Mouse (Mus musculus): ENCODE measurements around the gene Dda1.

Dda1 gene

DNA sequence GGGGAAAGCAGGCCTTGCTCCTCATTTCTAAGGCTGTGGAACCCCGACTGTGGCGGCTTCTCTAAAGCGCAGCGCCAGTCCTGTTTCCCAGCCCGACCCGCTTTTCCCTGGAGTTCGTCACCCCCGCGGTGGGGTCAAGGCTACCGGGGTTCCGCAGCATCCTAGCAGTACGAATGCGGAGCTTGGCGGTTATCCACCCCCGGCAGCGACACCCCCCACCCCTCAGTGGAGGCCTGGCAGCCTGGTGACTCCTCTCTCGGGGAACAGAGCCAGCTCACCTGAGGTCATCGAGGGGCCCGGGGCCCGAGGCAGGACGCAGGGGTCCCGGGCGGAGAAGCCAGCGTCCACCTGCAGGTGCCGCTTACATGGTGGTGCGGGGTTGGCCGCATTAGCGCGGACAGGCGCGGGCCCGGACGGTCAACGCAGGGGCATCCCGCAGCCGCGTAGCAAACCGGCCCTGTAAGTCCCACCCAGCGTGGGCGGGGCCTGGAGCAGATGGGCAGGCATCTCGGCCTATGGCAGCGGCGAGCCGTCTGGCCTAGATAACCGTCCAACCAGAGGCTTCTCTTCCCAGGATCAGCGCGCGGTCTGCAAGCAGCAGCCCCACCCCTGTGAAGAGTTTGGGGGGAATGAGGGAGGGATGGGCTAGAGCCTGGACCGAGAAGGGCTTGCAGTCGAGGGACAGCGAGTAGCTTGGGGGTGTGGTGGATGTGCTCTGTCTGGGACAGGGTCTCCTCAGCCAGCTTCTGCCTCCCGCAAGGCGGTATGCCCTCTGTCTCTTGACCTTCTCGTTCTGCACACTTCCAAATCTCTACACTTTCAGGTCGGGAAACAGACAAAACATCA lies 5.6 kb upstream of the Dda1 start, which contains the start of gene Abhd8:
TSS of gene Abhd8 (minus strand) at position 468 of the 846 bp plus-strand sequence.
- ChIA-PET CTCF (interaction anchor here in 2 of 4 experiments (0.6 to 2.8 kb wide), 14 partner anchors 12 to 567 kb away, joined by 3 to 16 read pairs (median 5); partner anchors contain the start of genes Rpl18a (in 1 of the 2), Slc27a1 (in 1 of the 2) and Tmem221 (in 1 of the 2)), POLR2A (interaction anchor here (0.7 to 3.2 kb wide), 26 partner anchors 14 to 643 kb away, joined by 3 to 18 read pairs (median 4); partner anchors contain the start of genes Gtpbp3 (in 2 of the 4), Rpl18a (in 2 of the 4), Ankle1 (in 1 of the 4) and Ano8 (in 1 of the 4))

DNA sequence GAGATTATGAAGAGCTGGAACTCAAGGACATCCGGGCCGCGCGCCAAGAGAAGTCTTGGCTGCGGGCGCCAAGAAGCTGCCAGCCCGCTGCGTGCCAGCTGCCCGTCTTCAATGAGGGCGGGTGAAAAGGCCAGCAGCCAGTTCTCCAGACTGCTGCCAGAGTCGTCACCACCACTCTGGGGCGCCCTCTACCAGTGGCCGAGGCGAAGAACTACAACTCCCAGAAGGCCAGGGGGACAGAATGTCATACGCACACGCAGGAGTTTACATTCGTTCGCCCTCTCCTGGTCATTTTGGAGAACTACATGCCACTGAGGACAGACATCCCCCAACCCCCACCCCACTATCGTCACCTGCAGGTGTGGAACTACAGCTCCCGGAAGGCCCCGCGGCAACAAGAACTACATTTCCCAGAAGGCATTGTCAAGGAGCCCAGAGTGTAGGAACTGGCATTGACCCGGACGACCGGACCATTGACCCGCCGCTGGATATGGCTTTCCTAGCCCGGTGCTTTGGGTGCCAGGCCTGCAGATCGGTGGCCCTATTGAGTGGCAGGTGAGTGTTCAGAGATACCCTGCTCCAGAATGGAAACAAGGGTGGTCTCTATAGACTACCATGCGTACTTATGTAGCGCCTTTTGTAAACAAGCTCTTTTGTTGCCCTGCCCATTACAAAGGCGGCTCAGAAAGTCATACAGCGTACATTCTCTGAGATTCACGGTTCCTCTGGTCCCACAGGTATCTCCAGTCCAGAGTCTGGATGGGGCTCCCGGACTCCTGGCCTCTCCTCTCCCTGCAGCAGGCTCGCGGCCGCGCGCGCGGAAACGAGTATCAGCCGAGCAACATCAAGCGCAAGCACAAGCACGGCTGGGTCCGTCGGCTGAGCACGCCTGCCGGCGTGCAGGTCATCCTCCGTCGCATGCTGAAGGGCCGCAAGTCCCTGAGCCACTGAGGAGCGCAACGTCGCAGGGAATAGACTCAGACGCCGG lies 4.2 kb upstream of the Dda1 start, which contains the start of gene Mrpl34:
TSS of gene Mrpl34 (plus strand) at position 447 of the 988 bp plus-strand sequence.
- ChIA-PET CTCF (interaction anchor here (0.6 to 2.8 kb wide), 47 partner anchors 10 to 821 kb away, joined by 3 to 16 read pairs (median 4); partner anchors contain the start of genes Arrdc2 (in 1 of the 4), Ccdc194 (in 1 of the 4), Gtpbp3 (in 1 of the 4) and Ocel1 (in 1 of the 4)), POLR2A (interaction anchor here (0.5 to 3.2 kb wide), 51 partner anchors 9 to 672 kb away, joined by 3 to 18 read pairs (median 4); partner anchors contain the start of genes Arrdc2 (in 2 of the 4), Gtpbp3 (in 2 of the 4), Rpl18a (in 2 of the 4) and Ankle1 (in 1 of the 4))

DNA sequence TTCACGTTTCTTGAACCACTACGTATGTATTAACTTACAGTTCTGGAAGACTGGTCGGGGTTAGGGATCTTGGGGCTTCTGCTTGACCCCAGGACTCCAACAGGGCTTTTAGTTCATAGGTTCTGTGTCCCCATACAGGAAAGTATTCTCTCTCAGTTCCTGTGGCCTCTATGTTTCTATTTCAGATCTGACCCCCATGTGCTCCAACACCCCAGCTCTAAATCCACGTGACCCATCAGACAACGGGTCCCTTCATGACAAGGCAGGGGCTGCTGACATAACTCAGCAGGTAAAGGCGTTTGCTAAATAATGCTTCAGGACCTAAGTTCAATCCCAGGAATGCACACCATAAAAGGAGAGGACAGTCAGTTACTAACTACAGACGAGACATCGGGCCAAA lies 3.3 kb upstream of the Dda1 start:
- ChIA-PET POLR2A (interaction anchor here in 3 of 4 experiments (1.1 to 3.2 kb wide), 11 partner anchors 12 to 104 kb away, joined by 3 to 18 read pairs (median 6); partner anchors contain the start of genes Gtpbp3 (in 2 of the 3) and Ano8 (in 1 of the 3)), CTCF (interaction anchor here in 2 of 4 experiments (0.6 to 1.5 kb wide), 2 partner anchors 24 to 55 kb away, joined by 3 to 4 read pairs; no protein-coding TSS in a partner anchor)

DNA sequence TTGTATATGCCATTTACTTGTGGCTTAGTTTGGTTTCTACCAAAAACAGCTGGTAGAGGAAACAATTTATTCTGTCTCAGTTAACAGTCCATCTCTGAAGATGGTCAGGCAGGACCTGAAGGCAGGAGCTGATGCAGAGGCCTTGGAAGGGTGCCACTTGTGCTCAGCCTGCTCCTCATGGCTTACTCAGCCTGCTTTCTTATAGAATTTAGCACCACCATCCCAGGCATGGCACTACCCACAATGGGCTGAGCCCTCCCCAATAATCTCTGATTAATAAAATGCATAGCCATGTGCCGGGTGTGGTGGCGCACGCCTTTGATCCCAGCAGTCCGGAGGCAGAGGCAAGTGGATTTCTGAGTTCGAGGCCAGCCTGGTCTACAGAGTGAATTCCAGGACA lies 2.8 kb upstream of the Dda1 start:
- CTCF ChIA-PET: no interaction called here
- POLR2A ChIA-PET: interaction anchor here in 1 of 4 experiments (2.4 kb wide), 1 partner anchor 23 kb away, joined by 13 read pairs; the partner anchor contains the start of gene Gtpbp3

DNA sequence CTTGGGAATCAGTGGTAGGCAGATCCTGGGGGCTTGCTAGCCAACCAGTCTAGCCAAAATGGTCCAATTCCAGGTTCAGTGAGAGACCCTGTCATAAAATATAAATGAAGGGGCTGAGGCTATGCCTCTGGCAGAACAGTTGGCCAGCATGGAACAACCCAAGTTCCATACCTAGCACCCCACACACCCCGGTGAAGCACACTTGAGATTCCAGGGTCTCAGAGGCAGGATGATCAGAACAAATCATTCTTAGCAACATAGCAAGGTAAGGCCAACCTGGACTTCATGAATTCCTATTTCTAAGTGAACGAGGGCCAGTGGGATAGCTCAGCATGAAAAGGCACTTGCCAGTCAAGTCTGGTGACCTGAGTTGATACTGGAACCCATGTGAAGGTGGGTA lies 1.8 kb upstream of the Dda1 start:
- POLR2A ChIA-PET: interaction anchor here in 1 of 4 experiments (0.9 to 1.3 kb wide), 2 partner anchors 10 to 43 kb away, joined by 3 to 4 read pairs; no protein-coding TSS in a partner anchor

DNA sequence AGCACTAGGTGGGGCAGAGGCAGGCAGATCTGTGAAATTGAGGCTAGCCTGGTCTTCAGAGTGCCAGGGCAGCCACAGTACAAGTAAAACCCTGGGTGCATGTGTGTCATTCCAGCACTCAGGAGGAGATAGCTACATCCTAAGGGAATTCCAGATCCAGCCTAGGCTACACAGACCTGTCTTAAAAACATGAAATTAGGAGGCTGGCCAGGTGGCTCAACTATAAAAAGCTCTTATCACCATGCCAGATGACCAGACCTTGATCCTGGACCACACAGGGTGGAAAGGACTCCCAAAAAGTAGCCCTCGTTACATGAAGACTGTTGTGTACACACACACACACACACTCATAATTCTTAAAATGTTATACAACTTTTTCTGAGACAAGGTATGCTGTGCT lies 998 bp upstream of the Dda1 start:
- CTCF ChIA-PET: interaction anchor here (0.7 to 2.0 kb wide), 8 partner anchors 9 to 504 kb away, joined by 3 to 5 read pairs (median 4); partner anchors contain the start of gene Slc27a1 (in 1 of the 4)
- POLR2A ChIA-PET: interaction anchor here in 3 of 4 experiments (0.6 to 2.8 kb wide), 9 partner anchors 11 to 220 kb away, joined by 3 to 18 read pairs (median 4); partner anchors contain the start of genes Ankle1 (in 1 of the 3) and Insl3 (in 1 of the 3)

More for the DNA sequence above, 1.8 kb upstream of the Dda1 start:
- CTCF ChIA-PET: interaction anchor here in 3 of 4 experiments (0.5 to 1.3 kb wide), 3 partner anchors 11 to 505 kb away, joined by 3 to 5 read pairs (median 4); no protein-coding TSS in a partner anchor

DNA sequence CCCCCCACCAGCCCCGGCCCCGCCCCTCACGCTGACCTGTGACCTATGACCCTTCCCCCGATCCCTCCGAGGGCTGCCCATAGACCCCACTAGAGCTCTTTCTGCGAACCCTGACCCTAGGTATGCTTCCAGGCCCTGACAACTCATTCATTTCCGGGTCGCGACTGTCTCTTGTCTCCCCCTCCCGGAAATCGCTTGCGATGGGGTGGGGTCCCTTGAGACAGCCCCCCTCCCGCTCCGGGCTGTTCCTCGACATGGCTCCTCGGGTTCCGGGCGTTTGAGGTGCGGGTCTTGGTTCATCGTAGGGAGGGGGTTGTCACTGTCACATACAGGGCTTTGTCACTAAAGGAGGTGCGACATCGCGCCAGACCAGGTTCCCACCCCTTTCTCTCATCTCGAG lies 412 bp downstream of the Dda1 start:
- CTCF ChIA-PET: interaction anchor here (0.5 to 2.0 kb wide), 9 partner anchors 8 to 519 kb away, joined by 3 to 7 read pairs (median 5); no protein-coding TSS in a partner anchor
- POLR2A ChIA-PET: interaction anchor here in 3 of 4 experiments (0.6 to 2.8 kb wide), 22 partner anchors 8 to 572 kb away, joined by 3 to 18 read pairs (median 3); partner anchors contain the start of genes Gtpbp3 (in 1 of the 3), Mvb12a (in 1 of the 3), Rpl18a (in 1 of the 3) and Slc27a1 (in 1 of the 3)

DNA sequence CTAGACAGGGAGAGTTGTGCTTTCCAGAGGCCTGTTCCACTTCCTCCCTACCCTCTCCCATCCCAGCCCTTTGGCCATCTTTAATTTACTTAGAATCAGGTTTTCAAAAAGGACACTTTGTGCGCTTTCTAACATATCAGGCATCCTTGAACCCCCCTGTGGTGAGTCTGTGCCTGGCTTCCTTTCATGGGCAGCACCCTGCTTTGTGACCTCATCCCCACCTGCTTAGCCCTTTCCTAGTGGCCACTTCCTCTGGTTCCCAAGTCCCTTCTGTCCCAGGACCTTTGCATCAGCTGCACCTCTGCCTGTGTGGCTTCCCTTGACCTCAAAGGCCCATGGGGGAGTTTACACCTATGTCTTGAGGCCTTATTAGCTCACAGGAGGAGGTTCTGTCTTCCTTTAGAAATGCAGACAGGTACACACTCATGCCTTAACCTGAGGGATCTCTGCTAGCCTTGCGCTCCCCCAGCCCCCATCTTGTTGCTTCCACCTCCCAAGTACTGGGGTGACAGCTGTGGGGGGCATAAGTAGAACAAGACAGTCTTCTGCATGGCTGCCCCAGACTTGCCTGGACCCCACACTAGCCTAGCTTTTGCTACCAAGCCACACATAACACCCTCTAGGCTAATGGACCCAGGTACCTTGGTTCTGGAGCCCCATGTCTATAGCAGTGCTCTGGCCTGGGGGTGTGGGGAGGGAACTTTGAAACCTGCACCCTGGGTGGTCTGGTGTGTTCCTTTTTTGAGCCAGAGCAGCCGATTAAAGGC lies 1.3 kb downstream of the Dda1 start:
- ChIA-PET POLR2A (interaction anchor here in 2 of 4 experiments (0.6 to 2.8 kb wide), 5 partner anchors 9 to 573 kb away, joined by 3 to 18 read pairs (median 4); partner anchors contain the start of gene Rpl18a (in 1 of the 2)), CTCF (interaction anchor here in 1 of 4 experiments (0.9 kb wide), 1 partner anchor 49 kb away, joined by 3 read pairs; no protein-coding TSS in a partner anchor)

DNA sequence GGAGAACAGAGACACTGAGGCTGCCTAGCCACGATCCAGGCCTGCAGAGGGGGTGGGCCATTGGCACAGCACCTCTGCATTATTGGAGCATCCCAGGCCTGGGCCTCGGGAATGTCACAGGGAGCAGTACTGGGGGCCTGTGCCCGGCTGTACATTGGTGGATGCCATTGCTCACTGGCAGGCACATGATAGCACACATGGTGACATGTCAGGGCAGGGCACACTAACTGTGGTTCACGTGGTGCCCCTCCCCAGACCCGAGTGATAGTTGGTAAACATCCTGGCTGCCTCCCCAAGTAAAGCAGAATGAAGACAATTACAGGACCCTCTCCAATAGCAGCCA lies 1.9 kb downstream of the Dda1 start:
- ChIA-PET CTCF (no interaction called here), POLR2A (interaction anchor here in 1 of 4 experiments (0.6 to 1.9 kb wide), 2 partner anchors 9 to 33 kb away, joined by 4 to 6 read pairs; no protein-coding TSS in a partner anchor)

DNA sequence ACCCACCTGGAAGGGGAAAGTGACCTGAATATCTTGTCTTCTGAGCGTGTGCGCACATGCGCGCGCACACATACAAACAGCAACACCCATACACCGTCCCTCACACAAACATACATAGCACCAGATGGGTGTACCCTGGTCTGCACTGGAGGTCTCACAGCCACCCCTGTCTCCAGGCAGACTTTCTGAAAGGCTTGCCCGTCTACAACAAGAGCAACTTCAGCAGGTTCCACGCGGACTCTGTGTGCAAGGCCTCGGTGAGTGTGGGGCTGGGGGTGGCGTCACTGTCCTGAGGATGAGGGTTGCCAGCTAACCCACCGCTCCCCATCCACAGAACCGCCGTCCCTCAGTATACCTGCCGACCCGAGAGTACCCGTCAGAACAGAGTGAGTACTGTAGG lies 2.9 kb downstream of the Dda1 start:
- CTCF ChIA-PET: no interaction called here

DNA sequence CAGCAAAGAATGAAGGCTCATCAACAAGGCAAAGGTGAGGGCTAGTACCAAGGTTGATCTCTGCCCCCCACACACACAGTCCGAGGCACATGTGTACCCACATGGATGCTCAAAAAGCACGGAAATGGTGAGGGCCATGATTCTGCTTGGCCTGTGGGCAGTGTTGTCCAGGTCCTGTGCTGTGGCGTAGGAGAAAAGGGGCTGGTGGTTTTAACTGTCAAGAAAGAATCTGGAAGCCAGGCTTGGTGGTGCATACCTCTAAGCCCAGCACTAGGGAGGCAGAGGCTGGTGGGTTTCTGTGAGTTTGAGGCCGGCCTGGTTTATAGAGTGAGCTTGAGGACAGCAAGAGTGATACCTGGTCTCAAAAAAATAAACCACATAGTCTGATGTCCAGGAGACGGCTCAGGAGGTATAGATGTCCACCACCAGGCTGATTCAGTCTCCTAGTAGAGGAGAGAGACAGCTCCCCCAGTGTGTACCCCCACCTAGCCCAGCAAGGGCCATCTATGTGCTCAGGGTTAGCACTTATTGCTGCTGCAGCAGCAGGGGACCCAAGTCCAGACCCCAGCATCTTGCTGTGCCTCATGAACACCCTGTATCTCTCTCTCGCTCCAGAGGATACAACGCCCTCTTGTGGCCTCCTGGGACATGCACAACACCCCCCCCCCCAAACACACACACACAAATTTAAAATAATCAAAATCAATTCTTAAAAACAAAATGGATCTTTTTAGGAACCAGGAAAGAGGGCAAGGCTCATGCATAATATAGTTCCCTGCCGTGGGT lies 3.8 kb downstream of the Dda1 start:
- POLR2A ChIA-PET: interaction anchor here in 2 of 4 experiments (1.3 to 1.4 kb wide), 2 partner anchors 11 to 35 kb away, joined by 3 to 4 read pairs; no protein-coding TSS in a partner anchor
- CTCF ChIA-PET: interaction anchor here in 1 of 4 experiments (1.0 kb wide), 1 partner anchor 12 kb away, joined by 3 read pairs; no protein-coding TSS in a partner anchor

More for the DNA sequence above, 2.9 kb downstream of the Dda1 start:
- POLR2A ChIA-PET: interaction anchor here in 2 of 4 experiments (1.1 to 1.4 kb wide), 2 partner anchors 11 to 12 kb away, joined by 3 to 7 read pairs; no protein-coding TSS in a partner anchor

DNA sequence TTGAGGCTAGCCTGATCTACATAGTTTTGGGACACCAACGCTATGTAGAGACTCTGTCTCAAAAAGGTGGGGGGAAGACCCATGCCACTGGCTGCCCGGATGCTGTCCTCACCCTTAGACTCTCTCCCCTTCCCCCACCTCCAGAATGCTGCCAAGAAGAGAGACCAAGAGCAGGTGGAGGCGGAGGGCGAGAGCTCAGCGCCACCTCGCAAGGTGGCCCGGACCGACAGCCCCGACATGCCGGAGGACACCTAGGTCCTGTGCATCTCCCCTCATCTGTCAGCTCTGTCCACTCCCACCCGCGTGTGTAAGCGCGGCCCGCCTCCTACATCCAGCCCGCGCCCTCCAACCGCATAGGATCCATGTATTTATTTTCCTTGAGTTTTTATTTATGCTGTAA lies 5.3 kb downstream of the Dda1 start:
- POLR2A ChIA-PET: interaction anchor here in 3 of 4 experiments (0.8 to 1.5 kb wide), 6 partner anchors 10 to 70 kb away, joined by 3 to 4 read pairs (median 3); partner anchors contain the start of gene Mrpl34 (in 1 of the 3)
- CTCF ChIA-PET: interaction anchor here in 1 of 4 experiments (0.6 to 1.3 kb wide), 3 partner anchors 10 to 89 kb away, joined by 3 read pairs; partner anchors contain the start of gene Mrpl34

DNA sequence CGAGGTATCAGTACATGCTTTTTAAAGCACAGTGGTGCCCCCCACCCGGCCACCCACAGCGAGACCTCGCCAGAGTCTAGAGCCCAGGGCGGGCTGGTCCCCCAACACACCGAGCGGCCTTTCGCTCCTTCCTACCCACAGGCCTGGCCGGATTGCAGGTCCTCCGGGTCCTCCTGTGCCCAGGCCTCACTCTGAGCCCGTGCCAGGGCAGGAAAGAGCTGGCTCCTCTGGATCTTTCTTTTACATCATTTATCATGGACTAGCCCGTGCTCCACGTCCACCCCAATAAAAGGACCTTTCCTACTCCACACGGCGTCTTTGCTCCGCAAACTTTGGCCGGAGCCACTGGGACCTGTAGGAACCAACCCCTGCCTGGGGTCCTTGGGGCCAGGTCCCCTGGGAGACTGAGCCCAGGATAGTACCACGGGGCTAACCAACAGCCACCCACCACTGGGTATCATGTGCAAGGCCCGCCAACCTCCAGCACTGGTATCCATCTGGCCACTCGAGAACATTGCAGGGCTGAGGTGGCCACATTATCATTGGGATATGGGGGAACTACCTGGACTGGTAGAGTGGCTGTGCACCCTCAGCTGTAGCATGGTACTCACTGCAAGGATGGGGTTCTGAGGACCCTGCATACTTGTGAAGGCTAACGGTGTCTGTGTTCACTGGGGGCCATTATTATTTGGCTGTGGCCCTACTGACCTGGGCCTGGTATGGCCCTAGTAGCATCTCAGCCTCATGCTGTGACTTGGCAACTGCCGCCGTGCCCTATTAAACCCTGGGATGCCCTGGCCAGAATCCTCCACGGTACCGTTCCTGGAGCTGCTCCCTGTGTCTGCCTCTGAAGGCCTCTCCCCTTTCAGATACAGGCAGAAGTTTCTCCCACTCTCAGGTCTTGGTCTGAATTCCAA lies 6.0 kb downstream of the Dda1 start:
- ChIA-PET CTCF (interaction anchor here in 1 of 4 experiments (1.0 to 2.1 kb wide), 4 partner anchors 10 to 90 kb away, joined by 3 to 17 read pairs (median 6); partner anchors contain the start of gene Mrpl34), POLR2A (interaction anchor here in 3 of 4 experiments (0.8 to 1.6 kb wide), 5 partner anchors 10 to 129 kb away, joined by 3 to 4 read pairs (median 3); partner anchors contain the start of gene Mrpl34 (in 1 of the 3))

DNA sequence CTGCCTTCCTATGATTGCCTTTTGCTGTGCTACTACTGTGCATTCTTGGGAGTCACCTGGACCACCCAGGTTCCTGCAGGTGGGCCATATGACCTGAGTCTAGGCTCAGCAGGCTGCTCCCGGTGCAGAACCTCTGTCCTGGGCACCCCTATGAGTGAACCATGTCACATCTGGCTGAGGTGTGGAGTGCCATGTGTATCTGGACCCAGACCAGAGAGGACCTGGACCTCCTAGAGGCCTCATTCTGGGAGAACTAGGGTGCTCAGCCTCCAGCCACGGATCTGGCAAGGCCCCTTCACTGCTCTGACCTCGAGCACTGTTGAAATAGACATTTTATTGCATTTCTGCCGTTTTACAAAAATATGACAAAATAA lies 6.7 kb downstream of the Dda1 start:
- POLR2A ChIA-PET: interaction anchor here in 3 of 4 experiments (0.5 to 3.6 kb wide), 7 partner anchors 11 to 636 kb away, joined by 3 to 34 read pairs (median 3); partner anchors contain the start of genes Arrdc2 (in 1 of the 3) and Mrpl34 (in 1 of the 3)

More for the DNA sequence above, 6.7 kb downstream of the Dda1 start:
- CTCF ChIA-PET: interaction anchor here in 1 of 4 experiments (0.8 to 2.1 kb wide), 5 partner anchors 11 to 43 kb away, joined by 3 to 17 read pairs (median 3); partner anchors contain the start of gene Mrpl34

Data from embryonic stem cell, embryonic (primary cell).